Mouse (Mus musculus): ENCODE data around the gene Fam131a. TPM values are rescaled to one million over a fixed set of nuclear protein-coding genes. Genes with fewer than 3 reads are reported as not detected.

Fam131a gene
- polyA plus RNA-seq, 1 experiment from 2014 or later: 11.2 TPM

DNA sequence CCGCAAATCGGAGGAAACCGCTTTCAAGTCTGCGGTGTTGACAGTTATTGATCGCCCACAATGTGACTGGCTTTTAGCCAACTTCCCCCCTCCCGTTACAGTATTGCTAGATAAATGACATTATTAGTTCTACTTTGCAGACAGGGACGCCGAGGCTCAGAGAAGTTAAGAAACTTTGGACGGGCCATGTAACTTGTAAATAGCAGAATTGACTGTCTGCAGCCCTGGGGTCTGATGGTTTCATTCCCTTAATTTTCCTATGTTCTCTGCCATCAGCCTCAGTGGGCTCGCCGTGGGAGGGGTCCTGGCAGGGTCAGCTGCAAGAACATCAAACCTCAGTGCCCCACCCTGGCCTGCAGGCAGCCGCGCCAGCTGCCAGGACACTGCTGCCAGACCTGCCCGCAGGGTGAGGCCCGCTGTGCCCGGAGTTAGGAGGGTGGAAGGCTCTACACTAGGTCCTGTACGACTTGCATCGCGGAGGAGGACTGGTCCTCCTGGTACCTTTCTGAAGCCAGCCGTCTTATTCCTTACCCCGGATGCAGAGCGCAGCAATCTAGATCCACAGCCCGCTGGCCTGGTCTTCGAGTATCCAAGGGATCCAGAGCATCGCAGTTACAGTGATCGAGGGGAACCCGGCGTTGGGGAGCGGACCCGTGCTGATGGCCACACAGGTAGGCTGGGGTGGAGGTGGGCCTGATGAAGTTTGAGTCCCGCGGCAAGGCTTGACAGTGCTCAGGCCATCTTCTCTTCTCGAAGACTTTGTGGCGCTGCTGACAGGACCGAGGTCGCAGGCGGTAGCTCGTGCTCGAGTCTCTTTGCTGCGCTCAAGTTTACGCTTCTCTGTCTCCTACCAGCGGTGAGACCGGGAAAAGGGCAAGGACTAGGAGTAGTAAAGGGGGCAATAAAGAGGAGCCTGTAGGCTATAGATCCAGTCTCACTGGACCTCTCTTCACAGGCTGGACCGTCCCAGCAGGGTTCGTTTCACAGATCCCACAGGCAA lies 41.0 kb downstream of the Fam131a start, which contains the start of gene Thpo:
Thpo (minus strand) TSS at position 781 of the 1,000 bp plus-strand sequence.
- H3K9me3 ChIP-seq (ENCODE audit: control insufficient read depth, low read length): no peaks in the 10 kb centered on the region
- peaks cover 7% of the 10 kb centered on the region; the same call in 1 of the 2 replicates for H3K4me1 ChIP-seq (ENCODE audit: control insufficient read depth, insufficient read depth, low read length)
- peaks cover 9% of the 10 kb centered on the region; the same call in 1 of the 2 replicates for H3K36me3 ChIP-seq (ENCODE audit: control insufficient read depth, insufficient read depth, low read length)
- DNase-seq (ENCODE audit: low spot score) (peak; percentile 36), ATAC-seq (ENCODE audit: low read depth) (no peak)
- H3K27me3 ChIP-seq (replicated peaks; ENCODE audit: control insufficient read depth, insufficient read depth, low read length): peaks cover 26% of the 10 kb centered on the region
- 6% methylated on average over 44 of the region's 45 CpGs for WGBS
- H3K4me2 ChIP-seq (ENCODE audit: low read depth, low read length): peak within 1 kb of the TSS; percentile 98
- H3K4me3 ChIP-seq (ENCODE audit: low read depth, low read length): peak within 1 kb of the TSS; percentile 74
- H3K9ac ChIP-seq (ENCODE audit: low read depth, low read length): peak within 1 kb of the TSS; percentile 83
- H3K27ac ChIP-seq (replicated peaks; ENCODE audit: low read depth, low read length): no peak within 1 kb of the TSS; the same call in 1 of the 2 replicates

GRCm38 (mm10) chr16:20735651-20736050 lies 42.6 kb downstream of the Fam131a start:
- peaks cover 9% of the 10 kb centered on the region; the same call in 1 of the 2 replicates for H3K36me3 ChIP-seq (ENCODE audit: control insufficient read depth, insufficient read depth, low read length)
- no peak overlapping the region for H3K27ac ChIP-seq (replicated peaks; ENCODE audit: low read depth, low read length)
- no peak overlapping the region for H3K9ac ChIP-seq (ENCODE audit: low read depth, low read length)
- no peak for ATAC-seq (ENCODE audit: low read depth)
- no peaks in the 10 kb centered on the region for H3K9me3 ChIP-seq (ENCODE audit: control insufficient read depth, low read length)
- H3K4me2 ChIP-seq (ENCODE audit: low read depth, low read length): no peak overlapping the region
- no peak overlapping the region for H3K4me3 ChIP-seq (ENCODE audit: low read depth, low read length)
- peaks cover 7% of the 10 kb centered on the region; the same call in 1 of the 2 replicates for H3K4me1 ChIP-seq (ENCODE audit: control insufficient read depth, insufficient read depth, low read length)
- H3K27me3 ChIP-seq (replicated peaks; ENCODE audit: control insufficient read depth, insufficient read depth, low read length): peaks cover 26% of the 10 kb centered on the region
- 80% methylated on average over 5 of the region's 5 CpGs for WGBS
- no peak for DNase-seq (ENCODE audit: low spot score)

DNA sequence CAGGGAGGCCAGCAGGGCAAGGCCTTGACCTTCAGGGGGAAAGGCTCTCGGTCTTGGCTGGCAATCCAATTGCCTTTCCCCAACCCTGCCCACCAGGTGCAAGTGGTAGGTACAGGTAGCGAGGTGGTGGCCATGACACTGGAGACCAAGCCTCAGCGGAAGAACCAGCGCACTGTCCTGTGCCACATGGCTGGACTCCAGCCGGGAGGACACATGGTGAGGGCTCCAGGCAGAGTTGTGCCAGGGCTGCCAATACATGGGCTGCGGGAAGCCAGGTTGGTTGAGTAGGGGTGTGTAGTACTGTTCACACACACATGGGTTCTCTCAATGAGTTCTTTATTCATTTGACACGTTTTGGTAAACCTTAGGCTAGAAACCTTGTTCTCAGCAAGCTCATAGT lies 43.1 kb downstream of the Fam131a start:
- Histone ChIP-seq H3K4me1 (ENCODE audit: control insufficient read depth, insufficient read depth, low read length) (peaks cover 7% of the 10 kb centered on the region; the same call in 1 of the 2 replicates), H3K36me3 (ENCODE audit: control insufficient read depth, insufficient read depth, low read length) (peaks cover 9% of the 10 kb centered on the region; the same call in 1 of the 2 replicates), H3K9ac (ENCODE audit: low read depth, low read length) (no peak overlapping the region), H3K4me3 (ENCODE audit: low read depth, low read length) (no peak overlapping the region), H3K9me3 (ENCODE audit: control insufficient read depth, low read length) (no peaks in the 10 kb centered on the region), H3K27ac (replicated peaks; ENCODE audit: low read depth, low read length) (no peak overlapping the region), H3K27me3 (replicated peaks; ENCODE audit: control insufficient read depth, insufficient read depth, low read length) (peaks cover 26% of the 10 kb centered on the region), H3K4me2 (ENCODE audit: low read depth, low read length) (no peak overlapping the region)
- DNase-seq (ENCODE audit: low spot score) (no peak), ATAC-seq (ENCODE audit: low read depth) (no peak)
- WGBS: 86% methylated on average over 7 of the region's 7 CpGs

DNA sequence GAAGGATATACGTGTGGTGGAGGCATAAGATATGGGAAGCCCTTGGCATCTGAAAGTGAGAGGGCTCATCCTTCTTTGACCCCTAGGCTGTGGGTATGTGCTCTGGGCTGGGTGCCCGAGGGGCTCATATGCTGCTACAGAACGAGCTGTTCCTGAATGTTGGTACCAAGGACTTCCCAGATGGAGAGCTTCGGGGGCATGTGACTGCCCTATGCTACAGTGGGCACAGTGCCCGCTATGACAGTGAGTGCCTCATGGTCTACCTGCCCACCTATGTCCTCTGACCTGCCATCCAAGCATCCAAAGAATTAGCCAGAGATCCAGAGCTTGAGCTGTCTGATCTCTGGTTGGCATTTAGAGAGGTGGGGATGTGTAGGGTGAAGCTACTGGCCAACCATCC lies 43.8 kb downstream of the Fam131a start:
- Histone ChIP-seq H3K27me3 (replicated peaks; ENCODE audit: control insufficient read depth, insufficient read depth, low read length) (peaks cover 26% of the 10 kb centered on the region), H3K4me2 (ENCODE audit: low read depth, low read length) (no peak overlapping the region), H3K9me3 (ENCODE audit: control insufficient read depth, low read length) (no peaks in the 10 kb centered on the region), H3K36me3 (ENCODE audit: control insufficient read depth, insufficient read depth, low read length) (peaks cover 9% of the 10 kb centered on the region; the same call in 1 of the 2 replicates), H3K4me1 (ENCODE audit: control insufficient read depth, insufficient read depth, low read length) (peaks cover 7% of the 10 kb centered on the region; the same call in 1 of the 2 replicates), H3K9ac (ENCODE audit: low read depth, low read length) (no peak overlapping the region), H3K4me3 (ENCODE audit: low read depth, low read length) (no peak overlapping the region), H3K27ac (replicated peaks; ENCODE audit: low read depth, low read length) (no peak overlapping the region)
- 84% methylated on average over 5 of the region's 5 CpGs for WGBS
- no peak for DNase-seq (ENCODE audit: low spot score)
- ATAC-seq (ENCODE audit: low read depth): no peak

- 93% methylated on average over 9 of the region's 9 CpGs for WGBS
- ATAC-seq (ENCODE audit: low read depth): no peak
- Histone ChIP-seq H3K36me3 (ENCODE audit: control insufficient read depth, insufficient read depth, low read length) (peaks cover 9% of the 10 kb centered on the region; the same call in 1 of the 2 replicates), H3K27me3 (replicated peaks; ENCODE audit: control insufficient read depth, insufficient read depth, low read length) (peaks cover 9% of the 10 kb centered on the region), H3K27ac (replicated peaks; ENCODE audit: low read depth, low read length) (no peak overlapping the region), H3K9me3 (ENCODE audit: control insufficient read depth, low read length) (no peaks in the 10 kb centered on the region), H3K4me2 (ENCODE audit: low read depth, low read length) (no peak overlapping the region), H3K4me3 (ENCODE audit: low read depth, low read length) (no peak overlapping the region), H3K9ac (ENCODE audit: low read depth, low read length) (no peak overlapping the region), H3K4me1 (ENCODE audit: control insufficient read depth, insufficient read depth, low read length) (no peaks in the 10 kb centered on the region)
- no peak for DNase-seq (ENCODE audit: low spot score)
These were observed 46.8 kb downstream of the Fam131a start for GRCm38 (mm10) chr16:20739845-20740244.

- Histone ChIP-seq H3K4me1 (ENCODE audit: control insufficient read depth, insufficient read depth, low read length) (no peaks in the 10 kb centered on the region), H3K27me3 (replicated peaks; ENCODE audit: control insufficient read depth, insufficient read depth, low read length) (no peaks in the 10 kb centered on the region), H3K36me3 (ENCODE audit: control insufficient read depth, insufficient read depth, low read length) (no peaks in the 10 kb centered on the region), H3K4me2 (ENCODE audit: low read depth, low read length) (no peak overlapping the region), H3K4me3 (ENCODE audit: low read depth, low read length) (no peak overlapping the region), H3K9me3 (ENCODE audit: control insufficient read depth, low read length) (no peaks in the 10 kb centered on the region), H3K27ac (replicated peaks; ENCODE audit: low read depth, low read length) (no peak overlapping the region), H3K9ac (ENCODE audit: low read depth, low read length) (no peak overlapping the region)
- 57% methylated on average over 6 of the region's 6 CpGs for WGBS
- peak; percentile 84 for DNase-seq (ENCODE audit: low spot score)
- peak; percentile 74 for ATAC-seq (ENCODE audit: low read depth)
These were observed 53.6 kb downstream of the Fam131a start for GRCm38 (mm10) chr16:20746641-20747040.

DNA sequence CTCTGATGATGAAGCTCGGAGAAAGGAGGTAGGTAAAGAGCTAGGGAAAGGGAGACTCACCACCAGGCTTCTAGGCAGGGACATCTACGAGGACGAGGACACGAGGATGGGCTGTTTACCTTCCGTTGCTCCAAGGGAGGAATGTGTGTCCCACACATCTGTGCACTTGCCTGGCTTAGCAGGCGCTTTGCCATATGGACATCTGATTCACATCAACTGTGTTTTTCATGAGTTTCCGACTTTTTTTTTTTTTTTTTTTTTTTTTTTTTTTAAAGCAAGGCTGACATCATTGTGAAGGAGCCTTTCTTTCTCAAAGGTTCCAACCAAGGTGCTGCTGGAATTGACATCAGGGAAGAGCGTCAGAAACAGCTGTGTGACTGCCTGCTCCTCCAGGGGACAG lies 57.5 kb downstream of the Fam131a start:
- ATAC-seq (ENCODE audit: low read depth): no peak
- H3K27ac ChIP-seq (replicated peaks; ENCODE audit: low read depth, low read length): no peak overlapping the region
- H3K9me3 ChIP-seq (ENCODE audit: control insufficient read depth, low read length): no peaks in the 10 kb centered on the region
- no peaks in the 10 kb centered on the region for H3K27me3 ChIP-seq (replicated peaks; ENCODE audit: control insufficient read depth, insufficient read depth, low read length)
- peak overlapping the region; percentile 23; the same call in 1 of the 2 replicates for H3K4me2 ChIP-seq (ENCODE audit: low read depth, low read length)
- peak; percentile 55 for DNase-seq (ENCODE audit: low spot score)
- no peaks in the 10 kb centered on the region for H3K4me1 ChIP-seq (ENCODE audit: control insufficient read depth, insufficient read depth, low read length)
- 31% methylated on average over 8 of the region's 8 CpGs for WGBS
- no peaks in the 10 kb centered on the region for H3K36me3 ChIP-seq (ENCODE audit: control insufficient read depth, insufficient read depth, low read length)
- H3K9ac ChIP-seq (ENCODE audit: low read depth, low read length): no peak overlapping the region
- H3K4me3 ChIP-seq (ENCODE audit: low read depth, low read length): no peak overlapping the region
